Mouse (Mus musculus) adrenal gland, adult (tissue): ENCODE measurements around the gene Nek6.

Experiments
- DNase-seq, 2 experiments: peaks; one replicate each; pipeline ENCODE4 v3.0.0; 2022 to 2023; ENCODE audit warnings: low spot score in 1 of 2; ENCODE audit not compliant: inconsistent age in 2 of 2

The Nek6 gene

DNA sequence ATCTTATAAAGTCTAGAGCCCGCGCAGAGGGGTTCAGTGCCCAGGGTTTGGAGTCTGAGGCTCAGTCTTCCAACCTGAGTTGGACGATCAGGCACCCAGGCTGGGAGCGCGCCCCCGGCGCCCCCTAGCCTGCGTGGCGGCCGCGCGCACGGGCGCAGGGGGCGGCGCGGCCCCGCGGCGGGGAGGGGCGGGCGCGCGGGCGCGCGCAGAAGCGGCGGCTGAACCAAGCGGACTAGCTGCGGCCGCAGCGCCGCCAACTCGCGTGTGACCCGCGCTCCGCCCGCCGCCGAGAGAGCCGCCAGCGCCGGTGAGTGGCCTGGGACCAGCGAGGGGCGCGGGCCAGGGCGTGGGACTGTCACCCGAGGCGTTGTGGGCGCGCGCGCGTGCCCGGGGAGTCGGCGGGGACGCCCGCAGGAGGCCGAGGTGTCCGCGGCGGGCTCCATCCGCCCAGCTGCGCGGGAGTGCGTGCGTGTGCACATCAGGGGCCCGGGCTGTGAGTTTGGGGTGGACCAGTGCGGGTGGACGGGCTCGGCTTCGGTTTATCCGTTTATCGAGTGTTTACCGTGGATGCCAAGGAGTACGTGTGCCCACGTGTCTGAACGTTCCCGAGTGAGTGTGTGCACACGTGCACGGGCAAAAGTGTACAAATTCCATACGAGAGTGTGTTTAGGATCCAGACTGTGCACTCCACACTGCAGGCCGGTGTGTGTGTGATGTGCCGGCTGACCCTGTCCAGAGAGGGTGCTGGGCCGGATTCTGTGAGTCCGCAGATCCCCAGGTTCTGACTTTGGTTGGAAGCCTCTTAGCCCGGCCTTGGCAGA, at the start of gene Nek6:
Nek6 (plus strand) TSS at position 157 of the 821 bp plus-strand sequence.
- peak; percentile 76 to 92 for DNase-seq

DNA sequence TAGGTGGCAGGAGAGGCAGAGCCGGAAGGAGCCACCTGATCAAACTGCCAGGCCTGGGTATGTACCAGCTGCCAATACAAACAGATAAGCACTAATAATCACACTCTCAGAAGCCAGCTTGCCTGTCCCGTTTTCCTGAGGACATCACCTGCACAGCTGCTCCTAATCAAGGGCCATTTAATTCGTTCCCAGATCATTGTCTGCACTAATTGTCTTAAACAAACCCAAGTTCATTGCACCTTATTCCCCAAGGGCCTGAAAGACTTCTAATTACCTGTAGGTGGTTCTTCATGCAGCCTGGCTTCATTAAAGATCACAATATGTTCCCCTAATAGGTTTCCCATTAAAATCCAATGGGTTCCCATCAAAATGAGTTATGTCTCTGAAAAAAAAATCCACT, 49.1 kb upstream of the Nek6 start:
- DNase-seq: no peak

DNA sequence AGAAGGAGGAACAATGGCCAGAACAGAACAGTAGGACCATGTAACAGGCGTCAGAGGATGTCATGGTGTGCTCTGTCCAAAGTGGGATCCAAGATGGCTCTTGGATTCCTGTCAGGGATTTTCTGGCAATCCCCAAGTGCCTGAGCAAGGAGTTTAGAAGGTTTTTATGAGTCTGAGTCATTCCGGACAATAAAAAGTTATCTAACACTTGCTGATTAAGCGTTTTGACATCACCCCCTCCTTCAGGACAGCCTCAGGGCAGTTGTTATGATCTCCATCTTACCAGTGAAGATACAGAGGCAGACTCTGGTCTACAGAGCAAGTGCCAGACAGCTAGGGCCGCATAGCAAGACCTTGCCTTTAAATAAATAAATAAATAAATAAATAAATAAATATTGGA, 42.6 kb upstream of the Nek6 start:
- DNase-seq: no peak

GRCm38 (mm10) chr2:38471745-38472144, 39.7 kb upstream of the Nek6 start:
- peak; percentile 40 to 85 for DNase-seq

GRCm38 (mm10) chr2:38472829-38473228, 38.6 kb upstream of the Nek6 start:
- peak in 1 of 2 experiments; percentile 54 for DNase-seq

DNA sequence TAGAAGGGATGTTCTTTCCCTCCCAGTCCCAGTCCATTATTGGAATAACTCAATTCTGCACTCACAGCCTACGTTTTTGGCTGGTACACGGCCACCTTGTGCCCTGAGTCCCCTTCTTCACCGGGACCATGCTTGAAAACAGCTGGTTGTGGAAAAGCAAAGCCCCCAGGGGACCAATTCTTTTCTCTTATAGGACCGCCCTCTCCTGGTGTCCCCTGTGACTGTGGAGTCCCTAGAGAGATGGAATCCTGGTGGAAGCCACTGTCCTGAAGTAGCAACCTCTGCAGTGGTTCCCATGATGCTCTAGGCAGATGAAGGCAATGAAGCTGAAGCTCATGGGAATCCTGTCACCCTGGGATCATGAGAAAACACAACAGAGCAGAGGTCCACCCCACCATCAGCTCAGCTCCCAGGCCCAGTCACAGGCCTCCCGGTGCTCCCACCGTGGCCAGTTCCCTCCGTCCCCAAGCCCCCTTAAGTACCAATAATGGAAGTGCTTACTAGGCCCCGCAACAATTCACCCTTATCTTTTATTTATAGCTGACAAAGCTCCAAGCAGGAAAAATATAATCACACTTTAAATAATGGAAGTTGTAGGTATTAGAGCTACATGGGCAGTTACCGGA, 34.5 kb upstream of the Nek6 start:
- DNase-seq: no peak

DNA sequence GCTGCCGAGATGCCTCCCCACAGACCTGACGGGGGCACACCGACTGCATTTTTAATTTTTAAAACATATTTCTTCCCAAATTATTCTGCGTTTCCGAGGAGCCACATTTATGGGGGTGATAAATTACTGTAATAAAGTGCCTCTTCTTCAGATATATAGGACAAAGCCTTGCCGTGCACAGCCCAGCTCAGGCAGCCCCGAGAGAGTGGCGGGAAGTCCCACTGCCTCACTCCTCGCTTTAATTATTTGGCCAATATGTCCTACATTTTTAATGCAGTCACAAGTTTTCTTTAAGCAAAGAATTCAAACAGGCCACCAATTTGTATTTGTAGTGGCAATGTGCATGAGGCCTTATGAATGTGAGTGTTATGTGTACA, 34.0 kb upstream of the Nek6 start:
- no peak for DNase-seq

DNA sequence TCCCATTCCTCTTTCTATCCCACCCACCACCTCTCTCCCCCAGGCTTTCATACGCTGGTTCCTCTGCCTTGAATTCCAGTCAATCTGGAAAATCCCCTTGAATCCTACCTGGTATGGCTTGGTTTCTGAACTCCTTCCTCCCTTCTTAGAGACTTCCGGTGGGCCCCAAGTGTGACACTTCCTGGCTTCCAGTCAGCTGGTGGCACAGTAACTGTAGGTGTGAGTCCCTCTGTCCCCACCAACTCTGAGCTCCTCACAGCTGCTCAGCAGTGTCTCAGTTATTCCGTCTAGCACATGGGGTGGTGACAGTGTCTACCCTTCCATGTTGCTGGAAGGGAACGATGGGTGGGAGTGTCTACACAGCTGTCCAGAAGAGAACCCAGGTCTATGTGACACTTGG, 32.8 kb upstream of the Nek6 start:
- DNase-seq: no peak

GRCm38 (mm10) chr2:38479541-38479940, 31.9 kb upstream of the Nek6 start:
- DNase-seq: no peak

DNA sequence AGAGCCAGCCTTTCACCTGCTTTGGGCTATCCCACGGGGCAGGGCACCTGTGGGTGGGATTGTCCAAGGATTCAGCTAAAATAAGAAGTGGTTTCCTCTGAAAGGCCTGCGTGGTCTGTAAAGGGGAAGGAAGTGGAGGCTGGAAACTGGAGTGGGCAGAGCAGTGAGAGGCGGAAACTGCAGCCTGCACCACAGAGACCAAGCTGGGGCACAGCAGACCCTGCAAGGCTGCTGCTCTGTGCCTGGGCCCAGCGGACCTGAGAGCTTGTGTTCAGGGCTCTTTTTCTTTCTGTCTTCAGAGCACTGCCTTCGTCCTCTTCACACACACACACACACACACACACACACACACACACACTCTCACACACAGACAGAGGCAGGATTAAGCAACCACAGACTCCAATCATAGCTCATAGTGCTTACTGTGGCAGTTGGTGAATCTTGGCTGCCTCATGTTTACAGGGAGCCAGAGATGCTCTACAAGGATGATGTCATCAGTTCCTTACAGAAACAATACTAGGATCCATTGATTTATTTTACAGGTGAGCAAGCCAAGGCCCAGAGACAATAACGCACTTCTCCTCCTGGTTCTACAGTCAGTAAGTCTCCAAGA, 30.2 kb upstream of the Nek6 start:
- DNase-seq: peak in 1 of 2 experiments; percentile 17

- no peak for DNase-seq
These were observed 29.3 kb upstream of the Nek6 start for GRCm38 (mm10) chr2:38482122-38482521.

GRCm38 (mm10) chr2:38483058-38483704, 28.3 kb upstream of the Nek6 start:
- DNase-seq: peak in 1 of 2 experiments; percentile 34

DNA sequence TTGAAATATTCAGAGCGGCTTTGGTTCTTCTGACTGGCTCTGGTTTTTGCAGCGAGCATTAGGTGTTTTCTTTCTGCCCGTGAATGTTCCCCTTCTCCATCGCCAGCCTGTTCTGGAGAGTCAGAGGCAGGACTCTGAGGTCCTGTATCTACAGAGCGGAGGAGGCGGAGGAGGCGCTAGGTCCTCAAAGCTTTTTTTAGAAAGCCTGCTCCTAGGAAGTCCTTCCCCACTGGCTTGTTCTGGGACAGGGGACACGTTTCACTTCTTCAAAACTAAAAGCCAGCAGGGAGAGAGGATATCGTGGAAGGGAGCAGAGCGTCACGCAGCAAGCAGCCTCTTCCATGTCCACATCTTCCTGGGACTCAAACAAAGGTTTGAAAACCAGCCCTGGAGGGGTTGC, 26.9 kb upstream of the Nek6 start:
- peak in 1 of 2 experiments; percentile 35 for DNase-seq

GRCm38 (mm10) chr2:38485409-38485808, 26.0 kb upstream of the Nek6 start:
- DNase-seq: no peak

DNA sequence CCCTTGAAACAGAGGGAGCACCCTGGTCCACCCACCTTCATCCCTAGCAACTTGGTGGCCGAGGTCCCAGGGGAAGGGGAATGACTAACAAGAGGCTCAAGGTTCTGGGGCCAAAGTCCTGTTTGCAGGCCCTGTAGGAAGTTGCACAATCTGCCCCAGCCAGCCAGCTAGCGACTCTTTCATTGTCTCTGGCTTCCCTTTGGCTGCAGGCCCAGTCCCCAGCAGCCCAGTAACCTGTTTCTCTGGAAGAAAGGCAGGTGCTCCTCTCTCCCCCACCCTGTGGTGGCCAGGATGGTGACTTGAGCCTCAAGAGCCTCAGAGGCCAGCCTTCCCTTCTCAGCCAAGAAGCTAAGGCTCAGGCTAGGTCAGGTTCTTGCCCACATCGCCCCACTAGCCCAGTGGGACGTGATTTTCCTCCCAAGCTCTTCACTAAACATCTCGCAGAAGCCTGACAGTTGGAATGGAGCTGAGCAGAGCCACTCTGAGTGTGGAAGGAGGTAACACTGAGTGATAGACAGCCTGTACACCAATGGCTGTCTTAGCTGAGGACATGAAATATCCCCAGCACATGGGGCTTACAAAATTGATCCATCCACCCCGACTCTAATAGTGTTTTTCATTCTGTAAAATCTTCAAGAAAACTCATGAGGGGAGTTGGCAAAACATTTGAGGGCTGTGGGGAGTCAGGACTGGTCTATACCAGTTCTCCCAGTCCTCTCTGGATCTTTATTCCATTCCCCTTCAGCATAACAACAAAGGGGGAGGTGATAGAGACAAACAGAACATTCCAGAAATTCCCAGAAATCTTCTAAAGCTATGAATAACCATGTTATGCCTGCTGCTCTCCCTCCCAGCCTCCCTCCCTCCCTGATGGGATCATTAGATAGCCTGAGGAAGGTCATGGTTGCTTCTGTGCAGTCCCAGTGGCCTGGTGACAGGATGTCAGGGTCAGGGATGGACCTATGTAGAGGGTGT, 25.2 kb upstream of the Nek6 start:
- DNase-seq: peak; percentile 74 to 93

GRCm38 (mm10) chr2:38497594-38497993, 13.8 kb upstream of the Nek6 start:
- DNase-seq: no peak

DNA sequence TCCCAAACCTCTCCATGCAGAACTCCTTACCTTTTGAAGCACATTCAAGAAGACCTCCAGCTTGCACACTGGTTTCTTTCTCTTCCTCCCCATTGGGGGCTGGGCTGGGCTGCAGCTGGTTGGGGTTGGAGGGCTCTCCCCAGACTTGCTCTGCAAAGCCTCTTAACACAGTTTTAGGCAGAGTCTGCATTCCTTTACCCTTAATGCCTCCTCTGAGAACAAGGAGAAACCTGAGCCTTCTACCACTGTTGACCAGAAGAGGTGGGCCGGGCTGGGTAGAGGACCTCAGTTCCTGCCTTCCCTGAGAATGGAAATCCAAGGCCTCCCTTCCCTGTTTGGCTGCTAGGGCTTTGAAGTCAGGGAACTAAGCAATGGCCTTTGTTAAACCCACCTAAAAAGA, 9.8 kb upstream of the Nek6 start:
- no peak for DNase-seq

DNA sequence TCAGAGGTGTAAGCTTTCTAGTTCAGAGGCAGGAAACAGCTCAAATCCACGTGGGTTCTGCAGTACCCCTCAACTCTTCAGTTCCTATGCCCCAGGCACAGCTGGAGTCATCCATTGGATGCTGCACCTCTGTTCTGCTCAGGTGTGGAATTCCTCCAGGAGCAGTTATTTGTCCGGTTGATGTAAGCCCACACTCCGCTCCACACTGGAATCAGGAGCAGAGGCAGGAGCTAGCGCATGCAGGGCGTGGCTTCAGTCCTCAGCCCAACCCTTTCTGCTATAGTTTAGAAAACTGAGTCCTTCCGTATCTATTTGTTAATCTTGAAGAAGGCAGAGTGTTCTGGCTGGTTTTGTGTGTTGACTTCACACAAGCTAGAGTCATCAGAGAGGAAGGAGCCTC, 9.3 kb upstream of the Nek6 start:
- DNase-seq: no peak

DNA sequence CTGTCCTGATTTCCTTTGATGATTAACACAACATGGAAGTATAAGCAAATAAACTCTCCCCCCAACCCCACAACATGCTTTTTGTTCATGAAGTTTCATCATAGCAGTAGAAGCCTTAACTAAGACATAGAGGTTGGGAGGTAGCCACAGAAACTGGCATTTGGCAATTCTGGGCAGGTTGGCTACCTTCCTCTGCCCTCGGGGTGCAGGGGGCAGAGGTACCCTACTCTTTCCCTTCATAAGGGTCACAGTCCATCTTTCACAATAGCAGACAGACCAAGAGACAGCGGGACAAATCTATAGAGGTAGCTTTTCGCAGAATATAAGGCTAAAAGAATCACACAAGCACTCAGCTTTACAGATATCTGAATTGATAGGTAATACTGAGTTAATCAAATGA, 8.7 kb upstream of the Nek6 start:
- DNase-seq: no peak

GRCm38 (mm10) chr2:38504311-38504710, 7.1 kb upstream of the Nek6 start:
- DNase-seq: no peak

DNA sequence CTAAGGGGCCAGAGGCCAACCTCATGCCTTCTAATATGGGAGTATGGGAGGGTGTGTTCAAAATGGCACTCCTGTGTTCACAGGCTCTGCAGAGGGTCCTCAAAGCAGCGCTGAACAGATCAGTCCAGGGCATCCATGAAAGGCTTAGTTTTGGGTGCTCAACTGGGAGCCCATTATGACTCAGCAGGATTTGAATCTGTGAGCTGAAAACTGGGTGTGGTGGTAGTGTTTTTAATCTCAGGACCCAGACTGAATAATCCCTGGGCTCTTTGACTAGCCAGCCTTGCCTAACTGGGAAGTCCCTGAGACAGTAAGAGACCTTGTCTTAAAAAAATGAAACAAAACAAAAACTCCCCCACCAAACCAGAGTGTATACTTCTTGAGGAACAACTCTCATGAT, 4.3 kb upstream of the Nek6 start:
- no peak for DNase-seq
